In the genomic region with DNA sequence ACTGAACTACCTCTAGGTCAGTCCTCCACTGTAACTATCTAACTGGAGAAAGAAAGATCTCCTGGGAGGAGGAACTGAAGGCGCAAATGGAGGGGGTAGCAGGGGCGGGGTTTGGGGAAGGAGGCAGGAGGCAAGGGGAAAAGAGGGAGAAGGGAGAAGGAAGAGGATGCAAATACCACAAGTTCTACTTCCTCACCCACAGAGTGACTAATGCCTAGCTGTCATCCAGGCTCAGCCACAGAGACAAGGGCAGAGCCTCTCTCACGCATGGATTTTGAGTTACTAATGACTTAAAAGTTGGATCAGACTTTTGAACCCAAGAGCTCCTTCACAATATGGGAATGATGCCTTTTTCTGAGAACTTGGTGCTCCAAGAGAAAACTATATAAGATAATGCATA, we compare ENCODE assay signal across 13 mouse cellular contexts.
"Had no signal": no experiment of that assay in that cellular context is flagged by ENCODE, and none has a peak within 500 bp of the region (broad histone marks: within the 10 kb centered on the region; RNA-seq: fewer than 3 reads in every experiment).

No protein-coding gene starts in this region.

- H3K36me3 ChIP-seq: liver, embryonic 12.5 days had no signal

- H3K4me3 ChIP-seq: kidney, embryonic 15.5 days; limb, embryonic 15.5 days; liver, embryonic 12.5 days; midbrain, embryonic 12.5 days; neural tube, embryonic 12.5 days had no signal

- H3K4me2 ChIP-seq: kidney, embryonic 15.5 days; limb, embryonic 15.5 days; liver, embryonic 12.5 days; lung, embryonic 14.5 days; midbrain, embryonic 12.5 days; neural tube, embryonic 12.5 days had no signal

- H3K27ac ChIP-seq: kidney, embryonic 15.5 days; limb, embryonic 15.5 days; liver, embryonic 12.5 days; midbrain, embryonic 12.5 days; neural tube, embryonic 12.5 days; stomach, postnatal 0 days had no signal

- H3K4me1 ChIP-seq: kidney, embryonic 15.5 days; limb, embryonic 15.5 days; liver, embryonic 12.5 days; midbrain, embryonic 12.5 days; neural tube, embryonic 12.5 days had no signal

- ATAC-seq: liver, embryonic 12.5 days had no signal

- H3K9ac ChIP-seq: kidney, embryonic 15.5 days; limb, embryonic 15.5 days; liver, embryonic 12.5 days; lung, embryonic 14.5 days; midbrain, embryonic 12.5 days; neural tube, embryonic 12.5 days had no signal

- H3K27me3 ChIP-seq: kidney, embryonic 15.5 days; limb, embryonic 15.5 days; liver, embryonic 12.5 days; midbrain, embryonic 12.5 days; neural tube, embryonic 12.5 days had no signal

- DNase-seq: kidney, adult 2 months; kidney, postnatal 14 days; layer of hippocampus, adult 9-11 months; layer of hippocampus, postnatal 36 days; lung, embryonic 14.5 days; lung, postnatal 14 days; thymus, postnatal 4 days had no signal

- H3K9me3 ChIP-seq: kidney, embryonic 15.5 days; limb, embryonic 15.5 days; liver, embryonic 12.5 days; midbrain, embryonic 12.5 days; neural tube, embryonic 12.5 days had no signal
